Mouse (Mus musculus): ENCODE data around the gene Rgs6.

Rgs6 gene

GRCm38 (mm10) chr12:82640441-82640840 lies 52.3 kb downstream of the Rgs6 start:
- in situ Hi-C loops (cut with MboI; ENCODE audit: unreplicated experiment in 2 of 2): no loop called here

- in situ Hi-C loops (cut with MboI; ENCODE audit: unreplicated experiment in 2 of 2): no loop called here
Measured at GRCm38 (mm10) chr12:82647876-82648275, 59.8 kb downstream of the Rgs6 start.

GRCm38 (mm10) chr12:82649991-82650390 lies 61.9 kb downstream of the Rgs6 start:
- in situ Hi-C loops (cut with MboI; ENCODE audit: unreplicated experiment in 2 of 2): no loop called here

GRCm38 (mm10) chr12:82664598-82664997 lies 76.5 kb downstream of the Rgs6 start:
- in situ Hi-C loops (cut with MboI; ENCODE audit: unreplicated experiment in 2 of 2): no loop called here

GRCm38 (mm10) chr12:82667441-82667840 lies 79.3 kb downstream of the Rgs6 start:
- in situ Hi-C loops (cut with MboI; ENCODE audit: unreplicated experiment in 2 of 2): no loop called here

GRCm38 (mm10) chr12:82670201-82670737 lies 82.2 kb downstream of the Rgs6 start:
- in situ Hi-C loops (cut with MboI; ENCODE audit: unreplicated experiment in 2 of 2): no loop called here

GRCm38 (mm10) chr12:82671591-82671990 lies 83.5 kb downstream of the Rgs6 start:
- in situ Hi-C loops (cut with MboI; ENCODE audit: unreplicated experiment in 2 of 2): no loop called here

- in situ Hi-C loops (cut with MboI; ENCODE audit: unreplicated experiment in 2 of 2): no loop called here
Measured at GRCm38 (mm10) chr12:82675137-82675536, 87.0 kb downstream of the Rgs6 start.

GRCm38 (mm10) chr12:82687015-82687414 lies 98.9 kb downstream of the Rgs6 start:
- in situ Hi-C loops (cut with MboI; ENCODE audit: unreplicated experiment in 2 of 2): no loop called here

- in situ Hi-C loops (cut with MboI; ENCODE audit: unreplicated experiment in 2 of 2): no loop called here
Measured at GRCm38 (mm10) chr12:82698886-82699527, 110.9 kb downstream of the Rgs6 start.

GRCm38 (mm10) chr12:82699528-82699905 lies 111.4 kb downstream of the Rgs6 start:
- in situ Hi-C loops (cut with MboI; ENCODE audit: unreplicated experiment in 2 of 2): no loop called here

GRCm38 (mm10) chr12:82700241-82700640 lies 112.1 kb downstream of the Rgs6 start:
- in situ Hi-C loops (cut with MboI; ENCODE audit: unreplicated experiment in 2 of 2): loop anchor here in 1 of 2 experiments (25.0 kb wide), 1 partner anchor 787 kb away; the partner anchor contains the start of gene Dpf3

- in situ Hi-C loops (cut with MboI; ENCODE audit: unreplicated experiment in 2 of 2): loop anchor here in 1 of 2 experiments (25.0 kb wide), 1 partner anchor 786 kb away; the partner anchor contains the start of gene Dpf3
Measured at GRCm38 (mm10) chr12:82700840-82701239, 112.7 kb downstream of the Rgs6 start.

GRCm38 (mm10) chr12:82701359-82701758 lies 113.3 kb downstream of the Rgs6 start:
- in situ Hi-C loops (cut with MboI; ENCODE audit: unreplicated experiment in 2 of 2): loop anchor here in 1 of 2 experiments (25.0 kb wide), 1 partner anchor 786 kb away; the partner anchor contains the start of gene Dpf3

- in situ Hi-C loops (cut with MboI; ENCODE audit: unreplicated experiment in 2 of 2): loop anchor here in 1 of 2 experiments (25.0 kb wide), 1 partner anchor 777 kb away; the partner anchor contains the start of gene Dpf3
Measured at GRCm38 (mm10) chr12:82710376-82710775, 122.3 kb downstream of the Rgs6 start.

GRCm38 (mm10) chr12:82714284-82714683 lies 126.2 kb downstream of the Rgs6 start:
- in situ Hi-C loops (cut with MboI; ENCODE audit: unreplicated experiment in 2 of 2): loop anchor here in 1 of 2 experiments (25.0 kb wide), 1 partner anchor 773 kb away; the partner anchor contains the start of gene Dpf3

- in situ Hi-C loops (cut with MboI; ENCODE audit: unreplicated experiment in 2 of 2): loop anchor here in 1 of 2 experiments (25.0 kb wide), 1 partner anchor 764 kb away; the partner anchor contains the start of gene Dpf3
Measured at GRCm38 (mm10) chr12:82723017-82723540, 135.0 kb downstream of the Rgs6 start.

- in situ Hi-C loops (cut with MboI; ENCODE audit: unreplicated experiment in 2 of 2): no loop called here
Measured at GRCm38 (mm10) chr12:82726255-82726654, 138.2 kb downstream of the Rgs6 start.

- in situ Hi-C loops (cut with MboI; ENCODE audit: unreplicated experiment in 2 of 2): no loop called here
Measured at GRCm38 (mm10) chr12:82731587-82731986, 143.5 kb downstream of the Rgs6 start.

- in situ Hi-C loops (cut with MboI; ENCODE audit: unreplicated experiment in 2 of 2): no loop called here
Measured at GRCm38 (mm10) chr12:82742955-82743354, 154.9 kb downstream of the Rgs6 start.

- in situ Hi-C loops (cut with MboI; ENCODE audit: unreplicated experiment in 2 of 2): no loop called here
Measured at GRCm38 (mm10) chr12:82744026-82744425, 155.9 kb downstream of the Rgs6 start.

- in situ Hi-C loops (cut with MboI; ENCODE audit: unreplicated experiment in 2 of 2): no loop called here
Measured at GRCm38 (mm10) chr12:82744826-82745225, 156.7 kb downstream of the Rgs6 start.

Data from v-Abl transformed pro-B cells (cell line).